Mouse (Mus musculus) layer of hippocampus, postnatal 10 days (tissue): ENCODE measurements around the gene Hist1h3b. TPM values are rescaled to one million over a fixed set of nuclear protein-coding genes. Genes with fewer than 3 reads are reported as not detected.
"Not testable (repeated sequence)": the region's sequence is repeated elsewhere in the genome, so short reads cannot be mapped to it uniquely, and the experiment has no call there.

ENCODE experiments used
- DNase-seq, 2 experiments: peaks; one replicate each; pipeline ENCODE4 v3.0.0; 2021; ENCODE audit warnings: low spot score in 2 of 2
- total RNA-seq, 2 experiments: library from RNA; stranded (reverse); gene quantifications; 2 replicates each; pipeline ENCODE4 v1.2.3; 2021

Hist1h3b gene
- total RNA-seq, 2 experiments from 2014 or later, result 67.7 to 73.1 TPM

- no peak for DNase-seq
Observed at GRCm38 (mm10) chr13:23752742-23753172, 690 bp downstream of the Hist1h3b start.

- no peak for DNase-seq
Observed at GRCm38 (mm10) chr13:23753314-23754078, 1.4 kb downstream of the Hist1h3b start.

- no peak for DNase-seq
Observed at GRCm38 (mm10) chr13:23755000-23755399, 2.9 kb downstream of the Hist1h3b start.

- peak; percentile 77 to 82 for DNase-seq
Observed at GRCm38 (mm10) chr13:23756790-23757189, 4.7 kb downstream of the Hist1h3b start, which contains the start of gene Hist1h4b. TSS of gene Hist1h4b (plus strand) at chr13:23757013.

GRCm38 (mm10) chr13:23757211-23757773, 5.2 kb downstream of the Hist1h3b start:
- DNase-seq, result peak in 1 of 2 experiments; percentile 15

GRCm38 (mm10) chr13:23757921-23758320, 5.9 kb downstream of the Hist1h3b start:
- no peak for DNase-seq

- no peak for DNase-seq
Observed at GRCm38 (mm10) chr13:23759251-23759771, 7.2 kb downstream of the Hist1h3b start.

GRCm38 (mm10) chr13:23759916-23760239, 7.8 kb downstream of the Hist1h3b start:
- no peak for DNase-seq

GRCm38 (mm10) chr13:23760240-23760971, 8.3 kb downstream of the Hist1h3b start:
- no peak for DNase-seq

GRCm38 (mm10) chr13:23760972-23761864, 9.2 kb downstream of the Hist1h3b start, which contains the start of gene Hist1h4a:
TSS of gene Hist1h4a (minus strand) at chr13:23761230.
- DNase-seq, result peak; percentile 98

GRCm38 (mm10) chr13:23761871-23762821, 10.1 kb downstream of the Hist1h3b start, which contains the start of gene Hist1h3a:
TSS of gene Hist1h3a (minus strand) at chr13:23762386.
- DNase-seq, result peak in 1 of 2 experiments; percentile 61

- no peak for DNase-seq
Observed at GRCm38 (mm10) chr13:23763242-23763585, 11.1 kb downstream of the Hist1h3b start.

- peak; percentile 69 to 82 for DNase-seq
Observed at GRCm38 (mm10) chr13:23763586-23764323, 11.7 kb downstream of the Hist1h3b start, which contains the start of gene Hist1h1a. TSS of gene Hist1h1a (plus strand) at chr13:23763666.

GRCm38 (mm10) chr13:23764324-23765171, 12.5 kb downstream of the Hist1h3b start:
- DNase-seq, result no peak

- DNase-seq, result no peak
Observed at GRCm38 (mm10) chr13:23765172-23765513, 13.1 kb downstream of the Hist1h3b start.

- DNase-seq, result no peak
Observed at GRCm38 (mm10) chr13:23766772-23767171, 14.7 kb downstream of the Hist1h3b start.

- DNase-seq, result no peak
Observed at GRCm38 (mm10) chr13:23768834-23769397, 16.8 kb downstream of the Hist1h3b start.

GRCm38 (mm10) chr13:23769613-23770012, 17.5 kb downstream of the Hist1h3b start, which contains the start of gene Trim38:
TSS of gene Trim38 (plus strand) at chr13:23769913.
- DNase-seq, result not testable (repeated sequence)
